Mouse (Mus musculus) liver, adult 2 months (tissue): Measurements from ENCODE around the gene Cdc42ep4. TPM values are rescaled to one million over a fixed set of nuclear protein-coding genes. Genes with fewer than 3 reads are reported as not detected.

ENCODE experiments used
- DNase-seq: peaks from one replicate; pipeline ENCODE4 v3.0.0-alpha.2; 2011; ENCODE audit warnings: low read depth, low spot score; ENCODE audit errors: extremely low read depth
- H3K27ac ChIP-seq: fragments of 200-500 bp; replicated peaks from 2 replicates; pipeline ENCODE4 v1.5.1; 2012; ENCODE audit warnings: low read depth, mild to moderate bottlenecking, control low read depth, inconsistent platforms, low read length; ENCODE audit not compliant: insufficient read depth
- H3K27me3 ChIP-seq: fragments of 200-500 bp; 2 replicates; pipeline ENCODE4 v1.6.1; 2012; ENCODE audit warnings: mild to moderate bottlenecking, moderate library complexity, low read length, inconsistent platforms; ENCODE audit not compliant: control insufficient read depth, insufficient read depth
- H3K36me3 ChIP-seq: fragments of 200-500 bp; 2 replicates; pipeline ENCODE4 v1.6.1; 2012; ENCODE audit warnings: low read length, inconsistent platforms; ENCODE audit not compliant: control insufficient read depth, insufficient read depth
- H3K4me1 ChIP-seq: fragments of 200-500 bp; 2 replicates; pipeline ENCODE4 v1.6.1; 2011; ENCODE audit warnings: low read length; ENCODE audit not compliant: control insufficient read depth, insufficient read depth
- H3K4me3 ChIP-seq: fragments of 200-500 bp; 2 replicates; pipeline ENCODE4 v1.5.1; 2011; ENCODE audit warnings: low read depth, mild to moderate bottlenecking, control low read depth, low read length, moderate library complexity; ENCODE audit not compliant: insufficient read depth
- H3K79me2 ChIP-seq: fragments of 200-500 bp; 2 replicates; pipeline ENCODE4 v1.6.1; 2012; ENCODE audit warnings: inconsistent platforms, mild to moderate bottlenecking, low read length, moderate library complexity; ENCODE audit not compliant: control insufficient read depth, insufficient read depth
- H3K9ac ChIP-seq: fragments of 200-500 bp; 2 replicates; pipeline ENCODE4 v1.6.1; 2012; ENCODE audit warnings: low read depth, mild to moderate bottlenecking, control low read depth, inconsistent platforms, low read length
- CTCF ChIP-seq: fragments of 200-500 bp; IDR thresholded peaks from 2 replicates; pipeline ENCODE4 v1.5.1; 2011; ENCODE audit warnings: low read depth, low read length, control low read depth
- POLR2A ChIP-seq: fragments of 200-500 bp; IDR thresholded peaks from 2 replicates; pipeline ENCODE4 v1.6.1; 2011; ENCODE audit warnings: low read length, control low read depth; ENCODE audit not compliant: insufficient read depth; ENCODE audit errors: extremely low read depth
- WGBS: fragments of 180-500 bp; shearing (Covaris S2); methylation state at CpG from one replicate; pipeline ENCODE4 v1.1.7; 2018; 5-methylcytosine and 5-hydroxymethylcytosine counted together
- polyA plus RNA-seq: library from polyadenylated mRNA; depleted of rRNA; stranded (reverse); fragments of >200 nt; gene quantifications from 2 replicates; pipeline ENCODE4 v1.2.3, GENCODE M21; 2012
- total RNA-seq: library from RNA; depleted of rRNA; stranded (reverse); fragments of >200 nt; gene quantifications from 2 replicates; pipeline ENCODE4 v1.2.3, GENCODE M21; 2014

Cdc42ep4 gene
- total and polyA plus RNA-seq, 2 experiments: 25.2 to 32.7 TPM

DNA sequence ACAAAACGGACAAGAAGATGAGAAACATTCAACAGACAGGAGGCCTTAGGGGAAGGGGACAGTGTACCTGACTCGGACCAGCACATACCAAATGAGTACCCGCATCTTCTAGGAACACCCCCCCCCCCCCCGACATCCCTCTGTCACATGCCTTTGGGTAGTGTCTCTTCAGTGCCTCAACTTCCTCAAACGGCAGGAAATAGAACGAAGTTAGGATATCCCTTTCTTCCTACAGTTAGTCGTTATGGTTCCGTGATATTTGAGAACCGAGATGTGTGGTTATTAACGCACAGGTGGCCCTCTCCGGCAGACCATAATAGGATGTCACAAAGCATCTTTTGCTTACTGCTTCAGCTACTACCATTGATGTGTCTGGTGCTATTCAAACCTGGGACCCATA, 35.3 kb upstream of the Cdc42ep4 start:
- H3K27ac ChIP-seq: no peak overlapping the region
- 90% methylated on average over 11 of the region's 11 CpGs for WGBS
- no peak overlapping the region for H3K4me3 ChIP-seq
- H3K9ac ChIP-seq: no peak overlapping the region
- no peak for TF ChIP-seq CTCF
- no peak for TF ChIP-seq POLR2A
- no peak for DNase-seq
- H3K79me2 ChIP-seq: no peaks in the 10 kb centered on the region
- no peaks in the 10 kb centered on the region for H3K4me1 ChIP-seq
- H3K36me3 ChIP-seq: no peaks in the 10 kb centered on the region
- H3K27me3 ChIP-seq: no peaks in the 10 kb centered on the region

- no peak overlapping the region for H3K27ac ChIP-seq
- no peaks in the 10 kb centered on the region for H3K79me2 ChIP-seq
- no peak overlapping the region for H3K9ac ChIP-seq
- no peak overlapping the region for H3K4me3 ChIP-seq
- no peaks in the 10 kb centered on the region for H3K36me3 ChIP-seq
- 72% methylated on average over 4 of the region's 4 CpGs for WGBS
- no peaks in the 10 kb centered on the region for H3K4me1 ChIP-seq
- H3K27me3 ChIP-seq: no peaks in the 10 kb centered on the region
- no peak for DNase-seq
- no peak for TF ChIP-seq POLR2A
- no peak for TF ChIP-seq CTCF
Measured at GRCm38 (mm10) chr11:113786395-113786794, 34.7 kb upstream of the Cdc42ep4 start.

DNA sequence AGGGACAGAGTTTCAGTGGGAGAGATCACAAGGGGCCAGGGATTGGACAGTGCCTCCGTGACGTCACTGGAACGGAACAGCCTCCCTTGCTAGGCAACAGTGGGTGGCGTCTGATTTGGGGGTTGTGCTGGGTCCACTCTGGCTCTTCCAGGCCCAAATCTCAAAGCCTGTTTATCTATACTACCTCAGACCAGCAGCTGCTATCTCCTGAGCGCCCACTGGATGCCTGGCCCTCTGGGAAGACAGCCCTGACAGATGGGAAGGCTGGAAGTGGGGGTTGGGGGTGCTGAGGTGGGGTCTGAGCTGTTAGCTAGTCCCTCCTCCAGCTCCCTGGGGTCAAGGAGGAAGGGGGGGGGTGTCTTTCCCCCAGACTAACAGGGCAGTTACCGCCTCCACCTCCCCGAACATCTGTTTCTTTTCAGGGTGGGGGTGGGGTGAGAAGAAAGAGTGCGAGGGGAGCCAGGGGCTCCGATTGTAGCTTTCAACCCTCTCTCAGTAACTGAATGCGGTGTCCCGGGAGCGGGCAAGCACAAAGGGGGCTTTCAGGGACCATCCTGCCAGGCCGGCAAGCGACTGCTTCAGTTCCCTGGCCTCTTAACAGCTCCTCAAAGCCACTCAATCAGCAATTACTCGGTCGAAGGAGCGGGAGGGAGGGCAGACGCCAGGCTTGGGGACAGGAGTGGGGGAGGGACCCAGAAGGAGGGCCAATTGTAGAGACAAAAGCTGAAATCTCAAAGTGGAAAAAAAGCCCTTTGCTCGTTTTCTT, 33.9 kb upstream of the Cdc42ep4 start:
- Histone ChIP-seq H3K4me3 (no peak overlapping the region), H3K36me3 (no peaks in the 10 kb centered on the region), H3K27me3 (no peaks in the 10 kb centered on the region), H3K27ac (no peak overlapping the region), H3K79me2 (no peaks in the 10 kb centered on the region), H3K9ac (no peak overlapping the region), H3K4me1 (no peaks in the 10 kb centered on the region)
- no peak for TF ChIP-seq CTCF
- TF ChIP-seq POLR2A: no peak
- 36% methylated on average over 19 of the region's 19 CpGs for whole genome bisulfite sequencing
- DNase-seq: no peak

GRCm38 (mm10) chr11:113784656-113785396, 33.1 kb upstream of the Cdc42ep4 start:
- Histone ChIP-seq H3K79me2 (no peaks in the 10 kb centered on the region), H3K36me3 (no peaks in the 10 kb centered on the region), H3K27ac (no peak overlapping the region), H3K27me3 (no peaks in the 10 kb centered on the region), H3K9ac (no peak overlapping the region), H3K4me1 (no peaks in the 10 kb centered on the region), H3K4me3 (no peak overlapping the region)
- DNase-seq: no peak
- TF ChIP-seq POLR2A (no peak), CTCF (no peak)
- WGBS: 85% methylated on average over 2 of the region's 2 CpGs

- H3K4me3 ChIP-seq: no peak overlapping the region
- H3K36me3 ChIP-seq: no peaks in the 10 kb centered on the region
- no peaks in the 10 kb centered on the region for H3K79me2 ChIP-seq
- DNase-seq: no peak
- H3K27ac ChIP-seq: no peak overlapping the region
- no peaks in the 10 kb centered on the region for H3K27me3 ChIP-seq
- H3K4me1 ChIP-seq: no peaks in the 10 kb centered on the region
- no peak for TF ChIP-seq POLR2A
- no peak for TF ChIP-seq CTCF
- H3K9ac ChIP-seq: no peak overlapping the region
- 96% methylated on average over 2 of the region's 2 CpGs for WGBS
Measured at GRCm38 (mm10) chr11:113782496-113782895, 30.8 kb upstream of the Cdc42ep4 start.

DNA sequence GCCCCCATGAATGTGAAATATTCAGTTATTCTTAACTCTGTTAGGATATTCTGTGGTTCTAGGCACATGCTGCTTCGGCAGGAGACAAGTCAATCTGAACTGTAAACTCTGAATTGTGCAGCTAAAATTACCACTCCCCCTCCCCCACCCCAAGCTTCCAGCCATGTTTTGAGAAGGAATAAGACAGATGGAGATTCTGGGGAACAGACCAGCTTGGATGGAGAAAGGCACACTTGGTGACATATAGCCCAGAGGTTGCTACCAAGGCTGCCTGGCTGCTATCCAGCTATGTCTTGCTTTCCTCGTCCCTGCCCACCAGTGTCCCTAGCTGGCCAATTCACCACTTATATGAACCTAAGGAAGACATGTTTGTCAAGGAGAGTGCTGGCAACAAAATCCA, 30.3 kb upstream of the Cdc42ep4 start:
- DNase-seq: no peak
- H3K79me2 ChIP-seq: no peaks in the 10 kb centered on the region
- no peak overlapping the region for H3K9ac ChIP-seq
- H3K36me3 ChIP-seq: no peaks in the 10 kb centered on the region
- H3K4me3 ChIP-seq: no peak overlapping the region
- H3K27me3 ChIP-seq: no peaks in the 10 kb centered on the region
- no peak overlapping the region for H3K27ac ChIP-seq
- no peaks in the 10 kb centered on the region for H3K4me1 ChIP-seq
- TF ChIP-seq CTCF (no peak), POLR2A (no peak)
- WGBS: 79% methylated on average over 2 of the region's 2 CpGs
